Mouse (Mus musculus) frontal cortex, adult (tissue): ENCODE measurements at regions not wholly inside any gene's neighbourhood (a gene's known extent, or its start where the extent isn't known, plus 50 kb on each side); places are given as distances from the start of the nearest gene placed in this dataset.
A peak's percentile ranks its signal among the peaks of the same experiment; 100 is the strongest.

Experiments
- ATAC-seq: cut with Nextera tagmentation; 2 replicates; pipeline ENCODE4 v1.9.2; 2017; ENCODE audit warnings: mild to moderate bottlenecking, moderate library complexity, mixed read lengths; ENCODE audit not compliant: low TSS enrichment

- peak; percentile 60 for ATAC-seq
These were observed 85.2 kb upstream of the Cplx2 start for GRCm38 (mm10) chr13:54285968-54286367.

DNA sequence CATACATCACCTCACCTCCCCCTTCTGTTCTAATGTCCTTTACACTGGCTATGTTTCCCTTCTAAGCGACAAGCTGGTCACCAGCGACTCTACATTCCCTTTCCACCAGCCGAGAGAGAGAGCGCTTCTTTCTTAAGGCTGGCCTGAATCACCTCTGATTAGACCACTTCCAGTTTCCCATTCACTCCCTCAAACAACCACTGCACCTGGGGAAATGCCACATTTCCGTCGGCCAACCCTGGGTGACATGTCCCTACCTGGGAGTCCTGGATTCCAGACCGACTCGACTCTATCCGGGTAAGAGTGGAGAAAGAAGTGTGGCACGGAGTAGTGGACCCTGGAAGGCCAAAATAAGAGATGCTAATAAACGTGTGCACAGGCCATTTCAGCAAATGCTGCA lies 84.5 kb upstream of the Cplx2 start:
- no peak for ATAC-seq

DNA sequence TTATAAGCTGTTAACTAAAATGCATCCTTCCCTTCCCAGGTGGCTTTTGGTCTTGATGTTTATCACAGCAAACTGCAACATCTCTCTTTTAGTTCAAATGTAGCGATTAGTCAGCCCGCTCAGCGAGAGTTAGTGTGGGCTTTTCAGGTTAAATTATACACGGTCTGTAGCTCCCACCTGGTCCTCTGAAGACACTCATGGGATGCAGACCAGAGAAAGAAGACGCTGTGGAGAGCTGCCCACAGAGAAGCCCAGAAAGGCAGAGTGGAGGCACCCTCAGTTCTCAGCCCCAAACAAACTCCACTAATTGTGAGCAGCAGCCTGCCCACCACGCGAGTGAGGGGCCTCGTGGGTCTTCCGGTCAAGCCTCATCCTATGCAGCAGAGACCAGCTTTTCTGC lies 81.1 kb upstream of the Cplx2 start:
- no peak for ATAC-seq

DNA sequence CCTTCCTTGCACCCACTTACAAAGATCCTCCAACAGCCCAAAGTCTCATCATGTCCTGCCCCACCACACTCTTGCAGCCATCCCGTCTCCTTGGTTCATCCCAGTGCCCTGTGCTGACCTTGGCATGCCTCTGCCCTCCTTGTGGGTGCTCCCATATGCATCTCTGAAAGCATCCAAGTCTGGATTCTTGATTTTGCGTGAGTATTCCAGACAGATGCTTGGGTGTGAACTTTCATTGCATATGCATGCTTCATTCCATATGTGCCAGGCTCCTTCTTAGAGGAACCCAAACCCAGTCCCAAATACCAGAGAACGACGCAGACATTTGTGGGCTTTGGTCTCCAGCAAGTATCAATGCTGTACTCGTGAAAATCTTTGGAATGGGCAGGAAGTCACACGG lies 78.8 kb upstream of the Cplx2 start:
- ATAC-seq = peak; percentile 77

DNA sequence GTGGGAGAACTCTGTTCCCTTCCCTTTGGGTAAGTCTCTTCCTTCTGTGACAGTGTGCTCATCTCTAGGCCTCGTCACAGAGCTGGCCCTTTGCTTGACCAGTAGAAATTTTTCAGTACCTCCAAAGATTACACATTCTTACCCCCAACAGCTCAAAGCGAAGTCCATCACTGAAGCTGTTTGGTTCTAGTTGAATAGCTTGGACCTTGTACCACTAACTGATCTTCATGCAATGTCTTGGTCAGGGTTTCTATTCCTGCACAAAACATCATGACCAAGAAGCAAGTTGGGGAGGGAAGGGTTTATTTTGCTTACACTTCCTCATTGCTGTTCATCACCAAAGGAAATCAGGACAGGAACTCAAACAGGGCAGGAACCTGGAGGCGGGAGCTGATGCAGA lies 78.1 kb upstream of the Cplx2 start:
- no peak for ATAC-seq

DNA sequence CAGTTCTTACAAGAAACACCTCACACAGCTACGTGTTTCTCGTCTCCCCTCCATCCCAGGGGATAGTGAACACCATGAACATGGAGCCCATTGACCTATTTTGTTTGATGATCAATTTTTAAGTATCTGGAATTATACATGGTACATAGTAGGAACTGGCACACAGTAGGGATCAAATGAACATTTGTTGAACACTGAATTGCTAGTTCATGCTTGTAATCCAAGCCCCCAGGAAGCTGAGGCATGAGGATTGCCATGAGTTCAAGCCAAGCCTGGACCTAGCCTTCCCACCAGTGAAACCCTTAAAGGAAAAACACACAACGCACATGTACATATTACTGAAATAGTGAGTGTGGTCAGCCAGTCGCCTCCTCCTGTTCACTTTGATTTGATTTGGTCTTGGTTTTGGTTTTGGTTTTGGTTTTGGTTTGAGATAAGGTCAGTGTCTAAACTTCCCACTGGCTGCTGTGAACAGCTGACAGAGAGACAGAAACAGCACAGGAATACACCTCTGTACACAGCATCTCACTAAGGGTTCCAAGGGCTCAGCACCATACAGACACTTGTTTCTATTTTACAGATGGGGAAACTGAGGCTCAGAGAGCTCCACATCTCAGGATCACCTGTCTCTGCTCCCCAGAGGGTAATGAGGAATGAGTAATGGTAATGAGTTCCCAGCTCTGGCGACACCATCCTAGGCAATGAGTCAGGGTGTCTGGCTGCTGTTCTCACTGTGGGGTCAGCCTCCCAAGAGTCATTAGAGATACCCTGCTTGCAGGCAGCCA lies 75.5 kb upstream of the Cplx2 start:
- ATAC-seq = no peak

DNA sequence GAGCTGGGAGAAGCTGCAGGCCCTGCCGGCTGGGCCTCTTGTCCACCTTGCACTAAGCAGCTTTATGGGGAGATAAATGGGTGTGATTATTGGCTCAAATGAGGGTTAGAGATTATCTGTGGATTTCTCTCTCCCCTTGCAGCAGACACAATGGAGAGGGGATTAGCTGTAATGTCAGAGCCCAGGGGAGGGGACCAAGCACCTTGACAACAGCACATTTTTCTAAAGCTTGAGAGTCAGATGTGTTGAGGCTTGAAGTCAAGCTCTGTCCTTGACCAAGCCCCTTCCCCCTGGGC lies 74.9 kb upstream of the Cplx2 start:
- no peak for ATAC-seq

DNA sequence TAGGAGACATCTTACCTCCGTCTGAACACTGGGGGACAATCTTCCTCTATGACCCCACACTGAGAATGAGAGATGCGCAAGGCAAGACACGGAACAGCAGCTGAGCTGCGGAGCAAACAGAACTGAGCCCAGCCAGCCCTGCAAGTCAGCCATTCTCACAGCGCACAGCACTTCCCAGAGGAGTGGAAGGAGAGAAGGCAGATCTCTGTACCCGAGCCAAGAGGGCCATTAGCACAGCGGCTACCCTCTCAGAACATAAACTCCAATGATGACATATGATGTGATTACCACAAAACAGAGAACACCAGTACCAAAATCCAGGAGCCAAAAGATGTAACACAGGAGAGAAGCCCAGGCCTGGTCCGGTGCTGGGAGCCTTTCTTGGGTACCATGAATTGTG lies 72.3 kb upstream of the Cplx2 start:
- ATAC-seq = no peak

DNA sequence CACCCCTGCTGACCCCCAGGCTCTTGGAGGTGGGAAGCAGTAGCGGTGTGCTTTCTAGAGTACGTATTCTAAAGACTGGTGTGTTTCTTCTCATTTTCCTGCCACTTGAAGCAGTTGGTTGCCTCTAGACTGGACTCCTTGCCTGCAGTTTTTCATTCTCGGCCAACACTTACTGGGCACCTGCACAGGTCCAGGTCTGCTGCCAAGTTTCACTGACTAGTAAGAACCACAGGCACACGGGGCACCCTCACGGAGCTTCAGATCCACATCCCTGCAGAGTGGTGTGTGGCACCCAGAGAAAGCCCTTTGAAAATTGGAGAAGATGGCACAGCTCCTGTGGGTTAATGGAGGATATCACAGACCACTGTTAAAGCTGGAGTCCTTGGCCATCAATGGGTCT lies 71.9 kb upstream of the Cplx2 start:
- ATAC-seq = no peak

- no peak for ATAC-seq
These were observed 70.0 kb upstream of the Cplx2 start for GRCm38 (mm10) chr13:54301110-54301509.

GRCm38 (mm10) chr13:54301677-54302076 lies 69.5 kb upstream of the Cplx2 start:
- no peak for ATAC-seq

- peak; percentile 42 for ATAC-seq
These were observed 68.6 kb upstream of the Cplx2 start for GRCm38 (mm10) chr13:54302351-54303070.

GRCm38 (mm10) chr13:54303071-54303924 lies 67.9 kb upstream of the Cplx2 start:
- ATAC-seq = peak; percentile 62

DNA sequence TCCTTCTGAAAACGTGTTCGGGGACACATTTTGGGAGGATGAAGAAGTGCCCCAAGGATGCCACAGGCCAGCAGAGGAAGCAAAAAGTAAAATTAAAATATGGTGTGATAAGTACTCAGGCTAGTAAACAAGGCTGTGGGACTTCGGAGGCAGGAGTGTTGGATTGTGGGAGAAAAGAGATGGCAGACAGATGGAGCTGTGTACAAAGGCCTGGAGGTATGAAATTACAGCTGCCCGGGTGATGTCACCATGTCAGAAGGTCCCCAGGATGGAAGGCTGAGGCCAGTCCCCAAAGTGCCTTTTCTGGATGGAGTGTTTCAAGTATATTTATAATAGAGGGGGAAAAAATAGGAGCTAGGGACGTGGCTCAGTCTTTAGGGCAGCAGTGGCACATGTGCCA lies 66.9 kb upstream of the Cplx2 start:
- ATAC-seq = no peak

DNA sequence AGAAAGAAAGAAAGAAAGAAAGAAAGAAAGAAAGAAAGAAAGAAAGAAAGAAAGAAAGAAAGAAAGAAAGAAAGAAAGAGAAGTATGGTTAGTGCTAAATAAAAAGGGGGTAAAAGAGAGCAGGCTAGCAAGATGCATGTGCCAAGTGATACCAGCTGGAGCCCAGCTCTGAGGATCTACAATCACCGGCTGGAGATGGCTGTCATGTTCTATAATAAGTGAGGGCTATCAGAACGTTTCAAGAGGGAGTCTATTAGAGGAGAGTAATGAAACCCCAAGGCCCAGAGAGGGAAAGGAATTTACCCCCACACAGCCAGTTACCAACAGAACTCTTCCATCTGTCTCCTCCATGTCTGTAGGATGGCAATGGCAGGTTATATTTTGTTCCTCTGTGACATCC lies 62.6 kb upstream of the Cplx2 start:
- ATAC-seq = no peak

DNA sequence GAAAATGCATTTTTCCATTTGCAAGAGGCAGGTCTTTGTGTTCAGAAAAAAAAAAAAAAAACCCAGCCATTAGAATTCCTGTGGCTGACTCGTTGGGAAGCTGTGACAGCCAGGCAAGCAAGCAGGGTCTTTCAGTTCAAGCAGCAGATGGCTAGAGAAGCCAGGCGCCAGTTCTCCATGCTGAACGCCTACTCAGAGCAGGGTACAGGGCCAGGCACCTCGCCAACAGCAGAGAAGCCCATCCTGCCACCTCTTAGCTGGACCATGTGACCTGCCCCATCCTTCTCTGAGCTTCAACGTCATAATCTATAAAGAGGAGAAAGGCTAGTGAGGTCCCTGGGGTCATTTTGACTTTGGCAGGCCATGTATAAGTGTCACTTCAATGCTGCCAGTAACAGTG lies 61.8 kb upstream of the Cplx2 start:
- ATAC-seq = 0 out of 2 replicates have a peak, but pooled peaks have one; percentile 2

GRCm38 (mm10) chr13:54310144-54310543 lies 61.0 kb upstream of the Cplx2 start:
- ATAC-seq = no peak

- no peak for ATAC-seq
These were observed 59.7 kb upstream of the Cplx2 start for GRCm38 (mm10) chr13:54311327-54312026.

GRCm38 (mm10) chr13:54312405-54313185 lies 58.6 kb upstream of the Cplx2 start:
- ATAC-seq = peak; percentile 89

DNA sequence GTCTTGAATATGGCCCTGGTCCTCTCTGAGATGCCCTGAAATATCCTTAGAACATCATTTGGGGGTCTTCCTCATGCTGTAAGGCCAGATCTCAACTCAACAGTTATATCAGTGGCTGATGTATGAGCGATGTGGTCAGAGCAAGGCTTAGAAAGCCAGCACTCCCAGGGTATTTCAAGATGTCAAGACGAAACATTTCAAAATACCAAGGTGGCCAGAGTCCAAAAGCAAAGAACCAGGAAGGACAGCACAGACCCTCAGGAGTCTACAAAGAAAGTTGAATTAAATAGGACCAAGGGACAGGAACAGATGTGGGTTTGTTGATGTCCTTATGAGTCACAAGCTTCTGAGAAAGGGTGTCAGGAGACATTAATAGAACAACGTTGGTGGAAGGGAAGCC lies 55.8 kb upstream of the Cplx2 start:
- no peak for ATAC-seq

GRCm38 (mm10) chr13:54316907-54317306 lies 54.2 kb upstream of the Cplx2 start:
- no peak for ATAC-seq
